Mouse (Mus musculus) MEL (cell line): ENCODE measurements around the gene Olfr803. TPM values are rescaled to one million over a fixed set of nuclear protein-coding genes. Genes with fewer than 3 reads are reported as not detected.

Experiments used
- DNase-seq: peaks from one replicate; pipeline ENCODE4 v3.0.0; 2011; ENCODE audit warnings: low read depth, low spot score
- H3K27ac ChIP-seq: 2 replicates; pipeline ENCODE4 v1.5.1; 2012; ENCODE audit warnings: low read depth, mild to moderate bottlenecking, control low read depth, low read length, moderate library complexity; ENCODE audit not compliant: control insufficient read depth
- H3K27me3 ChIP-seq, 2 experiments: fragments of 150-350 bp in 1 of 2; sonication (generic) in 1 of 2; 2 replicates each; pipeline ENCODE4 v1.6.1; 2012; ENCODE audit warnings: low read length in 2 of 2, mild to moderate bottlenecking in 2 of 2, improper control_type of control experiment in 1 of 2, moderate library complexity in 1 of 2; ENCODE audit not compliant: insufficient read depth in 2 of 2, control insufficient read depth in 1 of 2
- H3K36me3 ChIP-seq, 2 experiments: 2 replicates each; pipeline ENCODE4 v1.6.1; 2012 to 2014; ENCODE audit warnings: low read length in 2 of 2, improper control_type of control experiment in 1 of 2, inconsistent platforms in 1 of 2, mild to moderate bottlenecking in 1 of 2; ENCODE audit not compliant: insufficient read depth in 2 of 2, control insufficient read depth in 1 of 2
- H3K4me1 ChIP-seq, 2 experiments: fragments of 150-350 bp in 1 of 2; sonication (generic) in 1 of 2; 2 replicates each; pipeline ENCODE4 v1.6.1; 2012; ENCODE audit warnings: low read length in 2 of 2, improper control_type of control experiment in 1 of 2, mild to moderate bottlenecking in 1 of 2; ENCODE audit not compliant: insufficient read depth in 2 of 2, control insufficient read depth in 1 of 2
- H3K4me3 ChIP-seq, 2 experiments: fragments of 150-350 bp in 1 of 2; sonication (generic) in 1 of 2; 2 replicates each; pipeline ENCODE4 v1.5.1; 2012; ENCODE audit warnings: low read depth in 2 of 2, low read length in 2 of 2, mild to moderate bottlenecking in 2 of 2, moderate library complexity in 2 of 2, control low read depth in 1 of 2, improper control_type of control experiment in 1 of 2; ENCODE audit not compliant: control insufficient read depth in 1 of 2, insufficient read depth in 1 of 2
- H3K79me2 ChIP-seq: 2 replicates; pipeline ENCODE4 v1.6.1; 2012; ENCODE audit warnings: mild to moderate bottlenecking, low read length, moderate library complexity; ENCODE audit not compliant: control insufficient read depth, poor library complexity, insufficient read depth
- H3K9ac ChIP-seq: 2 replicates; pipeline ENCODE4 v1.6.1; 2012; ENCODE audit warnings: low read depth, mild to moderate bottlenecking, control low read depth, low read length, moderate library complexity; ENCODE audit not compliant: control insufficient read depth, poor library complexity, severe bottlenecking
- H3K9me3 ChIP-seq: fragments of 150-350 bp; sonication (generic); replicated peaks from 2 replicates; pipeline ENCODE4 v1.6.1; 2012; ENCODE audit warnings: mild to moderate bottlenecking, low read length, improper control_type of control experiment, moderate library complexity; ENCODE audit not compliant: insufficient read depth
- CTCF ChIP-seq, 3 experiments: IDR thresholded peaks in 2 of 3; conservative IDR thresholded peaks in 1 of 3; 2 replicates each; pipeline ENCODE4 v1.5.1; 2011 to 2012; ENCODE audit warnings: low read length in 3 of 3, low read depth in 2 of 3, mild to moderate bottlenecking in 2 of 3, improper control_type of control experiment in 1 of 3, inconsistent platforms in 1 of 3, mixed read lengths in 1 of 3, moderate library complexity in 1 of 3; ENCODE audit not compliant: control insufficient read depth in 1 of 3, insufficient read depth in 1 of 3, poor library complexity in 1 of 3, severe bottlenecking in 1 of 3
- ETS1 ChIP-seq: IDR thresholded peaks from 2 replicates; pipeline ENCODE4 v1.6.1; 2012; ENCODE audit warnings: low read depth, mild to moderate bottlenecking, inconsistent platforms, low read length, improper control_type of control experiment, moderate library complexity
- GABPA ChIP-seq: IDR thresholded peaks from 2 replicates; pipeline ENCODE4 v1.6.1; 2012; ENCODE audit warnings: low read depth, mild to moderate bottlenecking, inconsistent platforms, low read length, improper control_type of control experiment, moderate library complexity
- GATA1 ChIP-seq: IDR thresholded peaks from 2 replicates; pipeline ENCODE4 v1.6.1; 2011; ENCODE audit warnings: low read depth, low read length, improper control_type of control experiment
- JUND ChIP-seq: IDR thresholded peaks from 2 replicates; pipeline ENCODE4 v1.6.1; 2011; ENCODE audit warnings: low read depth, mild to moderate bottlenecking, improper control_type of control experiment, low read length
- MAFK ChIP-seq: IDR thresholded peaks from 2 replicates; pipeline ENCODE4 v1.6.1; 2011; ENCODE audit warnings: low read depth, mild to moderate bottlenecking, low read length, improper control_type of control experiment, borderline replicate concordance
- MAX ChIP-seq: IDR thresholded peaks from 2 replicates; pipeline ENCODE4 v1.6.1; 2011; ENCODE audit warnings: low read length, improper control_type of control experiment
- MAZ ChIP-seq: IDR thresholded peaks from 2 replicates; pipeline ENCODE4 v1.6.1; 2012; ENCODE audit warnings: low read depth, mild to moderate bottlenecking, inconsistent platforms, low read length, improper control_type of control experiment
- MEF2A ChIP-seq: IDR thresholded peaks from 2 replicates; pipeline ENCODE4 v1.6.1; 2014; ENCODE audit warnings: low read depth, mild to moderate bottlenecking, inconsistent platforms, low read length, improper control_type of control experiment; ENCODE audit not compliant: poor library complexity, insufficient replicate concordance, severe bottlenecking; ENCODE audit errors: extremely low read depth
- MXI1 ChIP-seq: IDR thresholded peaks from 2 replicates; pipeline ENCODE4 v1.6.1; 2011; ENCODE audit warnings: mild to moderate bottlenecking, low read depth, low read length, improper control_type of control experiment
- MYB ChIP-seq: IDR thresholded peaks from 2 replicates; pipeline ENCODE4 v1.6.1; 2011; ENCODE audit warnings: mild to moderate bottlenecking, low read depth, low read length, improper control_type of control experiment
- NELFE ChIP-seq: IDR thresholded peaks from 2 replicates; pipeline ENCODE4 v1.6.1; 2011; ENCODE audit warnings: low read depth, low read length, improper control_type of control experiment
- POLR2AphosphoS2 ChIP-seq: IDR thresholded peaks from 2 replicates; pipeline ENCODE4 v1.6.1; 2011; ENCODE audit warnings: low read length, improper control_type of control experiment
- RAD21 ChIP-seq: IDR thresholded peaks from 2 replicates; pipeline ENCODE4 v1.6.1; 2011; ENCODE audit warnings: mild to moderate bottlenecking, low read depth, low read length, improper control_type of control experiment
- RCOR1 ChIP-seq: IDR thresholded peaks from 2 replicates; pipeline ENCODE4 v1.6.1; 2012; ENCODE audit warnings: low read depth, mild to moderate bottlenecking, inconsistent platforms, low read length, improper control_type of control experiment
- SIN3A ChIP-seq: IDR thresholded peaks from 2 replicates; pipeline ENCODE4 v1.6.1; 2012; ENCODE audit warnings: low read length, improper control_type of control experiment, inconsistent platforms
- SMC3 ChIP-seq: IDR thresholded peaks from 2 replicates; pipeline ENCODE4 v1.6.1; 2011; ENCODE audit warnings: low read depth, low read length, improper control_type of control experiment
- TCF12 ChIP-seq: IDR thresholded peaks from 2 replicates; pipeline ENCODE4 v1.6.1; 2014; ENCODE audit warnings: low read depth, mild to moderate bottlenecking, inconsistent platforms, low read length, improper control_type of control experiment, moderate library complexity
- USF2 ChIP-seq, 2 experiments: IDR thresholded peaks; 2 replicates each; pipeline ENCODE4 v1.6.1; 2011 to 2012; ENCODE audit warnings: improper control_type of control experiment in 2 of 2, low read length in 2 of 2, borderline replicate concordance in 1 of 2, inconsistent platforms in 1 of 2, low read depth in 1 of 2, mild to moderate bottlenecking in 1 of 2; ENCODE audit not compliant: insufficient read depth in 1 of 2
- ZKSCAN1 ChIP-seq: IDR thresholded peaks from 2 replicates; pipeline ENCODE4 v1.6.1; 2012; ENCODE audit warnings: low read depth, mild to moderate bottlenecking, inconsistent platforms, low read length, improper control_type of control experiment, moderate library complexity
- polyA plus RNA-seq, 2 experiments: library from polyadenylated mRNA; stranded (reverse) in 1 of 2; unstranded in 1 of 2; fragments of >175 nt in 1 of 2; fragments of >200 nt in 1 of 2; gene quantifications; 2 replicates each; pipeline versions ENCODE4 v1.2.1 to v1.2.4; 2012; ENCODE audit warnings: low replicate concordance in 2 of 2, low read depth in 1 of 2; ENCODE audit not compliant: insufficient read length in 2 of 2, insufficient read depth in 1 of 2, missing spikeins in 1 of 2
- total RNA-seq: library from RNA; depleted of rRNA; stranded (reverse); fragments of 300-350 nt; gene quantifications from 2 replicates; pipeline ENCODE4 v1.2.3, GENCODE M21; 2012

The Olfr803 gene
- total and polyA plus RNA-seq, 3 experiments = 0.03 TPM; not detected in 2

DNA sequence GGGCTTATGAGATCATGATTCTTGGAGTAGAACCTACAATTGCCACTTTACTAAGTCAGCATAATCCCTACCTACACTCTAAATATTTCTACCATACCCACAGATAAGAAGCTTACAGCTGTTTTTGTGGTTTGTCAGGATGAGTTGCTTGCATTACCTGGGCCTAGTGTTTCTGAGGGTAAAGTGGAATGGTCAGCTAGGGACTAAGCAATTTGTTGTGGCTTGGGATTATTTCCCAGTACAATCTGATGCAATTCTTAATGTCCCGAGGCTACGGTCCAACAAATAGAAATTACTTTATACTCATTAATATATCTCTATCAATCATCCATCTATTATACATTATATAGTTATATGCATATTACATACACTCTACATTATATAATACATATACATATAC is 35.2 kb upstream of the Olfr803 start, which contains the start of gene Olfr805:
Olfr805 (minus strand) TSS at position 101 of the 400 bp plus-strand sequence.
- H3K27ac ChIP-seq = no peak within 1 kb of the TSS
- no peak within 1 kb of the TSS for H3K9ac ChIP-seq
- no peaks in the 10 kb centered on the region for H3K9me3 ChIP-seq
- H3K36me3 ChIP-seq = no peaks in the 10 kb centered on the region
- H3K79me2 ChIP-seq = no peaks in the 10 kb centered on the region
- TF ChIP-seq MXI1 = no peak
- no peak for TF ChIP-seq NELFE
- no peak within 1 kb of the TSS for H3K4me3 ChIP-seq
- no peaks in the 10 kb centered on the region for H3K4me1 ChIP-seq
- DNase-seq = no peak
- H3K27me3 ChIP-seq = no peaks in the 10 kb centered on the region

DNA sequence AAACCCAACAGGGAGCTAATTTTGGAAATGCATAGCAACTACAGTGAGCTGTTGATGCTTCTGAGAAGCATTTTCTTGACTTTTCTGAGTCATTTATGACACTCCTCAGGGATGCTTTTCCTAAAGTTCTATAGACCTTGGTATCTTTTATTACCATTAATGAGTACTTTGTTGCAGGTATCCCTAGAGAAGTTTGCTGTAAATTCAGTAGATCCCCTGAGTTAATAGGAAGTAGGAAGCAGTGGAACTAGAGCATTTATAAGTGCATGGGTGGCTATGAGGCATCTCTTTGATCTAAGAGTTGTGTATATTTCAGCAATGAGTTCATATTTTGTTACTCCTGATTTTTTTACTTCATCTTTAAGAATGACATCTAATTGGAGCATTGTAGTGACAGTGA is 8.8 kb upstream of the Olfr803 start, which contains the start of gene Olfr804:
Olfr804 (plus strand) TSS at position 301 of the 400 bp plus-strand sequence.
- Histone ChIP-seq H3K9me3 (no peaks in the 10 kb centered on the region), H3K79me2 (no peaks in the 10 kb centered on the region), H3K27ac (no peak within 1 kb of the TSS), H3K9ac (no peak within 1 kb of the TSS), H3K4me3 (no peak within 1 kb of the TSS), H3K27me3 (no peaks in the 10 kb centered on the region), H3K4me1 (no peaks in the 10 kb centered on the region), H3K36me3 (no peaks in the 10 kb centered on the region)
- TF ChIP-seq RAD21 (no peak), ETS1 (no peak), SMC3 (no peak), MAZ (no peak), MYB (no peak), MAFK (no peak), RCOR1 (no peak), GABPA (no peak), ZKSCAN1 (no peak), GATA1 (no peak), CTCF (IDR thresholded peaks at IDR 0.05 in 2 of 3, conservative IDR thresholded peaks at IDR 0.05 in 1 of 3; ENCODE audit: control insufficient read depth in 1 of 3, insufficient read depth in 1 of 3, low read depth in 2 of 3, low read length in 3 of 3, poor library complexity in 1 of 3, severe bottlenecking in 1 of 3) (no peak), NELFE (no peak), MAX (no peak), MEF2A (no peak), USF2 (IDR thresholded peaks at IDR 0.05; ENCODE audit: borderline replicate concordance in 1 of 2, insufficient read depth in 1 of 2, low read depth in 1 of 2, low read length in 2 of 2) (no peak), TCF12 (no peak), JUND (no peak), POLR2AphosphoS2 (no peak), SIN3A (no peak)
- DNase-seq = no peak
